Mouse (Mus musculus) stomach, postnatal 0 days (tissue): Measurements from ENCODE around the gene Eif2ak1. TPM values are rescaled to one million over a fixed set of nuclear protein-coding genes. Genes with fewer than 3 reads are reported as not detected.

Experiments
- ATAC-seq: fragments of 200-750 bp; cut with Nextera tagmentation; 2 replicates; pipeline ENCODE4 v1.8.0; 2017; ENCODE audit not compliant: low FRiP score, low TSS enrichment
- DNase-seq: peaks from one replicate; pipeline ENCODE4 v3.0.0-alpha.2; 2016; ENCODE audit warnings: low spot score
- H3K27ac ChIP-seq: fragments of 300-500 bp; sonication (generic); replicated peaks from 2 replicates; pipeline ENCODE4 v1.5.1; 2014; ENCODE audit warnings: mild to moderate bottlenecking, control low read depth
- H3K27me3 ChIP-seq: fragments of 300-500 bp; sonication (generic); 2 replicates; pipeline ENCODE4 v1.6.1; 2014; ENCODE audit warnings: low read length; ENCODE audit not compliant: control insufficient read depth, insufficient read depth
- H3K36me3 ChIP-seq: fragments of 300-500 bp; sonication (generic); 2 replicates; pipeline ENCODE4 v1.6.1; 2014; ENCODE audit warnings: low read length, mixed read lengths; ENCODE audit not compliant: control insufficient read depth, insufficient read depth
- H3K4me1 ChIP-seq: fragments of 300-500 bp; sonication (generic); replicated peaks from 2 replicates; pipeline ENCODE4 v1.6.1; 2014; ENCODE audit warnings: antibody characterized with exemption; ENCODE audit not compliant: control insufficient read depth, insufficient read depth
- H3K4me2 ChIP-seq: fragments of 300-500 bp; sonication (generic); replicated peaks from 2 replicates; pipeline ENCODE4 v1.6.1; 2014; ENCODE audit warnings: low read depth, mild to moderate bottlenecking, control low read depth, moderate library complexity
- H3K4me3 ChIP-seq: fragments of 300-500 bp; sonication (generic); 2 replicates; pipeline ENCODE4 v1.5.1; 2014; ENCODE audit warnings: low read depth, low read length, control low read depth
- H3K9ac ChIP-seq: fragments of 300-500 bp; sonication (generic); 2 replicates; pipeline ENCODE4 v1.6.1; 2014; ENCODE audit warnings: mild to moderate bottlenecking, low read length, control low read depth, mixed read lengths
- H3K9me3 ChIP-seq: fragments of 300-500 bp; sonication (generic); 2 replicates; pipeline ENCODE4 v1.6.1; 2016; ENCODE audit warnings: low read length; ENCODE audit not compliant: control insufficient read depth
- CTCF ChIP-seq: IDR thresholded peaks from 2 replicates; pipeline ENCODE4 v1.5.1; 2016; ENCODE audit warnings: antibody characterized with exemption, low read depth, mild to moderate bottlenecking, moderate library complexity
- EP300 ChIP-seq: optimal IDR thresholded peaks from 2 replicates; pipeline ENCODE3; 2016; ENCODE audit warnings: antibody characterized with exemption
- WGBS: fragments of 180-500 bp; shearing (Covaris S2); extraction: QIAGEN DNeasy Blood & Tissue Kit; methylation state at CpG from one replicate; pipeline ENCODE4 v1.1.7; 2014; 5-methylcytosine and 5-hydroxymethylcytosine counted together
- polyA plus RNA-seq: library from polyadenylated mRNA; unstranded; fragments of >200 nt; fragmentation: Nextera tagmentation; extraction: Ambion mirVana; gene quantifications from 2 replicates; pipeline ENCODE4 v1.2.1, GENCODE M21; 2015

The Eif2ak1 gene
- polyA plus RNA-seq, 1 experiment from 2014 or later = 19.9 TPM

DNA sequence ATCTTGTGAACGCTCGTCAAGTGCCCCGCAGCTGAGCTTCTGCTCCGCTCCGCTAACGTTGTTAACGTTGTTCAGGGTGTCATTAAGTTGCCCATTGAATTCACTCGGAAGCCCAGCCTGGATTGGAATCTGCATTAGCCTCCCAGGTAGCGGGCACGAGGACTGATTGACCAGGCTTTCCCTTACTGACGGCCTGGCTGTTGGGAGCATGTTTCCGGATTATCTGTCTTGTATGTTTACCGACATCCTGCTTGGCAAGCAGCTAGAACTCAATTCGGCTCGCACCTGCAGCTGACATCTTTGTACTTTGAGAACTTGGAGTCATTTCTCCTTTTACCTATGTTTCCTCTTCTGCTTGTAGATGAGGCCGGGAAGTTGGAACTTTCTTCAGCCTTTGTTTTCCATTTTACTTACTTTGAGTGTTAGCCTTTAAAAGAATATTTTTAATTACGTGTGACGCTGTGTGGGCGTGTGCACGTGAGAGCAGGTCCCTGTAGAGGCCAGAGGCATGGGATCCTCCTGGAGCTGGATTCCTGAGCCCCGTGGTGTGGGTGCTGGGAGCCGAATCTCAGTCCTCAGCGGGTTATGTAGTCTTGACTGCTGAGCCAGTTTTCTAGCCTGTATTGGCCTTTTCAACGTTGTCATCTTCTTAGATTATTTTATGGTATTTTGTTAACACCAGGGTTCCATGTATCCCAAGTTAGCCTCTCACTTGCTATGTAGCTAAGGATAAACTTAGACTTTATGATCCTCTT lies 2.5 kb downstream of the Eif2ak1 start:
- Histone ChIP-seq H3K4me1 (0 out of 2 replicates have a peak, but pooled peaks cover 3% of the 10 kb centered on the region), H3K9me3 (no peaks in the 10 kb centered on the region), H3K27me3 (no peaks in the 10 kb centered on the region), H3K36me3 (no peaks in the 10 kb centered on the region), H3K4me3 (no peak overlapping the region), H3K4me2 (no peak overlapping the region), H3K9ac (no peak overlapping the region), H3K27ac (no peak overlapping the region)
- no peak for DNase-seq
- WGBS = 82% methylated on average over 24 of the region's 24 CpGs
- ATAC-seq = no peak
- TF ChIP-seq EP300 (no peak), CTCF (no peak)

DNA sequence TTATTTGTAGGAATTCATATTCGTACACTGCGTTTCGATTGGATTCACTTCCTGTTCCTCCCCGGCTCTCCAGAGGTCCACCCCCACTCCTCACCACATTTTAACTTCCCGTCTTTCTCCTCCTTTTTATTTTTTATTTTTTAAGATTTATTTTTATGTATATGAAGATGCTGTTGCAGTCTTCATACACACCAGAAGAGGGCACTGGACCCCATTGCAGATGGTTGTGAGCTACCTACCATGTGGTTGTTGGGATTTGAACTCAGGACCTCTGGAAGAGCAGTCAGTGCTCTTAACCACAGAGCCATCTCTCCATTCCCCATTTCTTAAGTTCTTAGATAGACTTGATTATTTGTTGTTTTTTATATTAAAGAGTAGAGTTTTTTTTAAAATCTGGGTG lies 3.2 kb downstream of the Eif2ak1 start:
- no peak for ATAC-seq
- no peak for DNase-seq
- Histone ChIP-seq H3K27ac (no peak overlapping the region), H3K4me1 (0 out of 2 replicates have a peak, but pooled peaks cover 3% of the 10 kb centered on the region), H3K36me3 (no peaks in the 10 kb centered on the region), H3K4me2 (no peak overlapping the region), H3K27me3 (no peaks in the 10 kb centered on the region), H3K9ac (no peak overlapping the region), H3K4me3 (no peak overlapping the region), H3K9me3 (no peaks in the 10 kb centered on the region)
- 95% methylated on average over 5 of the region's 5 CpGs for WGBS
- 0 out of 2 replicates have a peak, but pooled peaks have one; percentile 5 for TF ChIP-seq CTCF
- no peak for TF ChIP-seq EP300

- no peaks in the 10 kb centered on the region for H3K9me3 ChIP-seq
- WGBS = 74% methylated on average over 11 of the region's 11 CpGs
- TF ChIP-seq CTCF (no peak), EP300 (no peak)
These were observed 54.1 kb downstream of the Eif2ak1 start for GRCm38 (mm10) chr5:143871547-143872169.

DNA sequence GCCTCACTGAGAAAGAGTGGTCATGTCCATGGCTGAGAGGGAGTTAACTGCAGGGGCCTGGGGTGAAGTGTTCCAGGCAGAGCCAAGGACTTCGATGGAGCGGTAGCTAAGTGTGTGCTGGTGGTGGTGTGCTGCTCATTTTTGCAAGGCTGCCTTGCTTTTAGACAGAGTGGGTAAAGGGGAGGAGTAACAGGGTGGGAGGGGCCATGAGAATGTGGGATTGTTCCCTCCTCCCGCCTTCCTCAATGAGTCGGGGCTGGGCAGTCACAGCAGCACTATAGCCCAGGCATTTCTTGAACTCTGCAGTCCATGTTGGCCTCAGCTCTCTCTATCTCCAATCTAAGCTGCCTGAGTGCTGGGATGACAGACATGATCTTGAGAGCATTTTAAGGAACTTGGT lies 57.0 kb downstream of the Eif2ak1 start:
- H3K9ac ChIP-seq = no peak overlapping the region
- ATAC-seq (no peak), DNase-seq (no peak)
- H3K4me3 ChIP-seq = no peak overlapping the region
- 55% methylated on average over 4 of the region's 4 CpGs for WGBS
- H3K36me3 ChIP-seq = peaks cover 20% of the 10 kb centered on the region
- TF ChIP-seq EP300 (no peak), CTCF (no peak)
- no peaks in the 10 kb centered on the region for H3K27me3 ChIP-seq
- H3K27ac ChIP-seq = no peak overlapping the region
- no peak overlapping the region for H3K4me2 ChIP-seq
- H3K4me1 ChIP-seq = no peaks in the 10 kb centered on the region
- no peaks in the 10 kb centered on the region for H3K9me3 ChIP-seq

More at GRCm38 (mm10) chr5:143871547-143872169, 54.1 kb downstream of the Eif2ak1 start:
- ATAC-seq (no peak), DNase-seq (no peak)
- peaks cover 14% of the 10 kb centered on the region for H3K36me3 ChIP-seq
- H3K27me3 ChIP-seq = no peaks in the 10 kb centered on the region
- no peak overlapping the region for H3K4me2 ChIP-seq
- H3K9ac ChIP-seq = no peak overlapping the region
- H3K27ac ChIP-seq = no peak overlapping the region
- H3K4me3 ChIP-seq = no peak overlapping the region
- H3K4me1 ChIP-seq = no peaks in the 10 kb centered on the region

- TF ChIP-seq CTCF (no peak), EP300 (no peak)
- DNase-seq (no peak), ATAC-seq (no peak)
- H3K27ac ChIP-seq = no peak overlapping the region
- no peaks in the 10 kb centered on the region for H3K27me3 ChIP-seq
- peaks cover 29% of the 10 kb centered on the region for H3K36me3 ChIP-seq
- H3K9me3 ChIP-seq = no peaks in the 10 kb centered on the region
- WGBS = 94% methylated on average over 3 of the region's 3 CpGs
- no peaks in the 10 kb centered on the region for H3K4me1 ChIP-seq
- H3K4me2 ChIP-seq = no peak overlapping the region
- H3K4me3 ChIP-seq = no peak overlapping the region
- no peak overlapping the region for H3K9ac ChIP-seq
These were observed 67.7 kb downstream of the Eif2ak1 start for GRCm38 (mm10) chr5:143885274-143885673.

DNA sequence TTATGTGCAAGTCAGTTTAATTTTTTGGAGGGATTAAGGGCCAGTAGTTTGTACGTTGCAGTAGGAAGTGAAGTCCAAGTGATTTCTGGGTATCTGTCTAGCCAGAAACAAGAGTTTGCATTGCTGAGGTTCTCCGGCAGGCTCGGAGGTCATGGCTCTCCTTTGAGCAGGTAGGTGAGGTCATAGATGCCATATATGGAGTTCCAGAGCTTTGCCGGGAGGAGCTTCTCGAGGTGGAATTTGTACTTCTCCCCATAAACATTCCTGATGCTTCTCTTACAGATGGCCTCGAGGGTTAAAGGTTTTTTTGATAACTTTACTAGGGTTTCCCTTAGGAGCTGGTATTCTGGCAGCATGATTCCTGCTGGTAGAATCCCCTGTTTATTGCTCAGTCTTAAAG lies 73.2 kb downstream of the Eif2ak1 start:
- WGBS = 68% methylated on average over 6 of the region's 6 CpGs
- ATAC-seq = no peak
- no peaks in the 10 kb centered on the region for H3K4me1 ChIP-seq
- H3K27ac ChIP-seq = no peak overlapping the region
- no peak for TF ChIP-seq CTCF
- TF ChIP-seq EP300 = no peak
- no peaks in the 10 kb centered on the region for H3K27me3 ChIP-seq
- no peak overlapping the region for H3K9ac ChIP-seq
- H3K4me3 ChIP-seq = no peak overlapping the region
- no peak overlapping the region for H3K4me2 ChIP-seq
- no peaks in the 10 kb centered on the region for H3K9me3 ChIP-seq
- no peak for DNase-seq
- peaks cover 11% of the 10 kb centered on the region for H3K36me3 ChIP-seq
